Mouse (Mus musculus): Measurements from ENCODE around the gene Fam49a. TPM values are rescaled to one million over a fixed set of nuclear protein-coding genes. Genes with fewer than 3 reads are reported as not detected.

Gene Fam49a
- polyA plus RNA-seq, 1 experiment from 2014 or later, result 106 TPM

DNA sequence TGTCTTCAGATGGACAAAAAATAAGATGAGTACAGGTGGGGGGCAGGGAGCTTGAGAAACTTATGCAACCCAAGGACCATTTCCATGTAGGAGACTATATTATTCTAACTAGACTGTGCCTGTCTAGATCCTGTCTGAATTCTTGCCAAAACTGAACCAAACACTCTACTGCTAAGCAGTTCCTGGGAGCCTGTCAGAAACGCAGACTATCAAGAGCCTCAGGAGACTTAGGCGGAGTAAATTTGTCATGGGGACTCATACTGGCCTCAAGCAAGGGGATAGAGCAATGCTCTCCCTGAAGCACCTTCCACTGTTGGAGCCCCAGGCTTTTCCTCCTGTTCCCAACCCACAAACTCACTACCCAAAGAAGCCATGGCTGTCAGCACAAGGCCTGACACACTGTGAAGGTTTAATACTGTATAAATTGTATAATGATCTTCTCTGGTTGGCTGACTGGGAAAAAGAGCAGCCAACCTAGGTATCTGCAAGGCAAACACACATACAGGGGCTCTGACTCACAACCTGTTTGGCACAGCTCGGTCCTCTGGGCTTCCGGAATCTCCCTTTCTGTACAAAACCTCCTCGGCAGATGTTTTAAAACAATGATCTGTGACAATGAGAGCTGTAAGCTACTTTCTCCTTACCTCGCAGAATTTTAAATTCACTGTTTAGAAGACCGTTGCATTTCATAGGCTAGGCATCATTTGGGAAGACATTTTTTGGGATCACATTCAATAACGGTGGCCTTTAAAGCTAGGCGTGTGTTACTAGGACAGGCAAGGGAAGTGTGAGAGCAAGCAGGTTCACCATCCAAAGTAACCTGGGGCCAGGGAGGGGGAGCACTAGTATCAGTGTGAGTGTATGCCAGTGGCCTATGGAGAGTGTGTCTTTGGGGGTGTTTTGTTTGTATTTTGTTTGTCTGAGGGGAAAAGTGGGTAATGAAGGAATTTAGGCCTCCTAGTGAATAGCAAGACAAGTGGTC is 669 bp upstream of the Fam49a start:
- peak; percentile 39 for ATAC-seq (ENCODE audit: low read depth)
- Histone ChIP-seq H3K27ac (ENCODE audit: low read depth, low read length) (no peak overlapping the region), H3K36me3 (ENCODE audit: control insufficient read depth, insufficient read depth, low read length) (no peaks in the 10 kb centered on the region), H3K4me3 (ENCODE audit: low read depth, low read length) (peak overlapping the region; percentile 73), H3K4me1 (ENCODE audit: control insufficient read depth, insufficient read depth, low read length) (peaks cover 37% of the 10 kb centered on the region), H3K9ac (replicated peaks; ENCODE audit: low read depth, low read length) (peak overlapping the region; percentile 88), H3K4me2 (ENCODE audit: low read depth, low read length) (peak overlapping the region; percentile 82), H3K27me3 (ENCODE audit: control insufficient read depth, insufficient read depth, low read length) (no peaks in the 10 kb centered on the region), H3K9me3 (ENCODE audit: control insufficient read depth, low read length) (no peaks in the 10 kb centered on the region)
- 71% methylated on average over 9 of the region's 9 CpGs for WGBS

DNA sequence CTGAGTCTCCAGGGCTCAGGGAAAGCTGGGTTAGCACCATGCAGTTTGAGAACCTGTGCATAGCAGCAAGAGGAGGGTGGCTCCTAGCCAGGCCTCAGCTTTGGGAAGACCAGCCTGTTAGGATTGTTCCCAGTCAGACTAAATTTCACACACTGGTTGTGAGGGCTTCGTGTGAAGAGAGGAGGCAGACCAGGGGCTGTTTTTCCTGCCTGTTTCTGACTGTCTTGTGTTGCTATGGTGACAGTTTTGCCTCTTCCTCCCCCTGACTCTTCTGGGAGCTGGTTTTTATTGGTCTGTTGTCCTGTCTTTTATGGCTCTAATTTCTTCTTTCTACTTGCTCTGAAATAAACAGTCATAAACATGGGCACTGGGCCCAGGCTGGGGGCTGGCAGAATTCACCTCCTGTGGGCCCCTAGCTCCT is 1.4 kb downstream of the Fam49a start:
- Histone ChIP-seq H3K27ac (ENCODE audit: low read depth, low read length) (peak overlapping the region; percentile 64), H3K27me3 (ENCODE audit: control insufficient read depth, insufficient read depth, low read length) (no peaks in the 10 kb centered on the region), H3K9me3 (ENCODE audit: control insufficient read depth, low read length) (no peaks in the 10 kb centered on the region), H3K9ac (replicated peaks; ENCODE audit: low read depth, low read length) (peak overlapping the region; percentile 88), H3K4me2 (ENCODE audit: low read depth, low read length) (peak overlapping the region; percentile 82), H3K4me1 (ENCODE audit: control insufficient read depth, insufficient read depth, low read length) (peaks cover 39% of the 10 kb centered on the region), H3K36me3 (ENCODE audit: control insufficient read depth, insufficient read depth, low read length) (no peaks in the 10 kb centered on the region), H3K4me3 (ENCODE audit: low read depth, low read length) (peak overlapping the region; percentile 73)
- WGBS, result 0% methylated on average over 1 of the region's 1 CpGs
- peak; percentile 63 for ATAC-seq (ENCODE audit: low read depth)

DNA sequence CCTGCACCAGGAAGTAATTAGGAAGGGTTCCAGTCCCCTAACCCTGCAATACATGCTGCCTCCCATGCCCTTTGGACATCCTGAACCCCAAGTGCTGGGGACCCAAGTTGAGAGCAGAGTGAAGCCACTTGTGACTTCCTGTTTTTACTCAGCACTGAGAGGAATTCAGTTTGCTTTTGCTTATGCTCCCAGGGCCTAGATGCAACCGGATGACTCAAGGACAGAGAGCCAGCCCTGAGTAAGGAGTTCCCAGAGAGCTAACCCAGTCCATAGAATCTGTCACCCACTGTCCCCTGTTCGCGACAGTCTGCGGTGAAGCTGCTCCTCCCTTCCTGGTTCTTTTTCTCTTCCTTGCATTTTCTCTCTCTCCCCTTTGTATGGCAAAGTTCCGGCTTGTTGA is 2.2 kb downstream of the Fam49a start:
- H3K27ac ChIP-seq (ENCODE audit: low read depth, low read length), result no peak overlapping the region
- no peaks in the 10 kb centered on the region for H3K9me3 ChIP-seq (ENCODE audit: control insufficient read depth, low read length)
- peak overlapping the region; percentile 82 for H3K4me2 ChIP-seq (ENCODE audit: low read depth, low read length)
- no peak for ATAC-seq (ENCODE audit: low read depth)
- H3K36me3 ChIP-seq (ENCODE audit: control insufficient read depth, insufficient read depth, low read length), result no peaks in the 10 kb centered on the region
- peaks cover 39% of the 10 kb centered on the region for H3K4me1 ChIP-seq (ENCODE audit: control insufficient read depth, insufficient read depth, low read length)
- H3K4me3 ChIP-seq (ENCODE audit: low read depth, low read length), result peak overlapping the region; percentile 73
- H3K9ac ChIP-seq (replicated peaks; ENCODE audit: low read depth, low read length), result peak overlapping the region; percentile 88; the same call in 1 of the 2 replicates
- 67% methylated on average over 5 of the region's 5 CpGs for WGBS
- H3K27me3 ChIP-seq (ENCODE audit: control insufficient read depth, insufficient read depth, low read length), result no peaks in the 10 kb centered on the region

DNA sequence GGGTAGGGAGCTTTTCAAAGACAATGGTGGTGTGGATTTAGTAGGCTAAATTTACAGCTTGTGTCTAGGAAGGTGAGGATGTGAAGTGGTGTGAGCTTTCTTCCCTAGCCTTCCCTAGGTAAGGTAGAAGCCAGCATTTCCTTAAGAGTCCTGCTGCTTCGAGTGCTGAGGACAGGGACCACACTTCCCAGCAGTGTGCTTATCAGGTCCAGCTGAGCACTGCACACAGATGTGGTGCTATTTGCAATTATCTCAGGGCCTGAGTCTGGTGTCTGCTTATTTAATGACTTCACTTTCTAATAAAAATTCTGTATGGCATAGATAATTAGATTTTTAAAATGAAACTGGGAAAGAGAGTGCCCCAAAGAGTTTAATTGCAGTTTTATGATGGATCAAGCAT is 4.6 kb downstream of the Fam49a start:
- no peaks in the 10 kb centered on the region for H3K36me3 ChIP-seq (ENCODE audit: control insufficient read depth, insufficient read depth, low read length)
- H3K9ac ChIP-seq (replicated peaks; ENCODE audit: low read depth, low read length), result no peak overlapping the region
- no peaks in the 10 kb centered on the region for H3K27me3 ChIP-seq (ENCODE audit: control insufficient read depth, insufficient read depth, low read length)
- H3K4me3 ChIP-seq (ENCODE audit: low read depth, low read length), result no peak overlapping the region
- no peak overlapping the region for H3K4me2 ChIP-seq (ENCODE audit: low read depth, low read length)
- H3K27ac ChIP-seq (ENCODE audit: low read depth, low read length), result peak overlapping the region; percentile 52; the same call in 1 of the 2 replicates
- 32% methylated on average over 1 of the region's 1 CpGs for WGBS
- no peaks in the 10 kb centered on the region for H3K9me3 ChIP-seq (ENCODE audit: control insufficient read depth, low read length)
- peaks cover 37% of the 10 kb centered on the region for H3K4me1 ChIP-seq (ENCODE audit: control insufficient read depth, insufficient read depth, low read length)
- no peak for ATAC-seq (ENCODE audit: low read depth)

DNA sequence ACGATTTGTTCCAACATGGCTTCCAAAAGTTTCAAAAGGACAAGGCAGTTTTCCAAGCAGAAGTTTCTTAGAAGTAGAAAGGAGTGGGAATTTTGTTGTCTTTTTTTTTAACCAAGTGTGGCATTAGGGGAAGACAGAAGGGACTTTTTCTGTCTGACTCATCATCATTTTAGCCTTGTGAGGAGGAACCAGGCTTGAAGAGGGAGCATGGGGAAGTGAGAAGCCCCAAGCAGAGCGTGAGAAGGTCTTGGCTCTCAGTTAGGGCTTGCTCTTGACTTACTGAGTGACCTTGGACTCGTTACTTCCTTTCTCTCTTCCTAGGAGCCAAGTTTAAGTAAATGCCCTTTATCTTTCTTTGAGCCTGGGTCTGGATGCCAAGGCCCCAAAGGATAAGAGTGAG is 8.6 kb downstream of the Fam49a start:
- Histone ChIP-seq H3K36me3 (ENCODE audit: control insufficient read depth, insufficient read depth, low read length) (no peaks in the 10 kb centered on the region), H3K4me3 (ENCODE audit: low read depth, low read length) (no peak overlapping the region), H3K4me1 (ENCODE audit: control insufficient read depth, insufficient read depth, low read length) (peaks cover 4% of the 10 kb centered on the region), H3K9ac (replicated peaks; ENCODE audit: low read depth, low read length) (no peak overlapping the region), H3K27me3 (ENCODE audit: control insufficient read depth, insufficient read depth, low read length) (no peaks in the 10 kb centered on the region), H3K4me2 (ENCODE audit: low read depth, low read length) (no peak overlapping the region), H3K27ac (ENCODE audit: low read depth, low read length) (no peak overlapping the region), H3K9me3 (ENCODE audit: control insufficient read depth, low read length) (no peaks in the 10 kb centered on the region)
- no peak for ATAC-seq (ENCODE audit: low read depth)
- 94% methylated on average over 3 of the region's 3 CpGs for WGBS

DNA sequence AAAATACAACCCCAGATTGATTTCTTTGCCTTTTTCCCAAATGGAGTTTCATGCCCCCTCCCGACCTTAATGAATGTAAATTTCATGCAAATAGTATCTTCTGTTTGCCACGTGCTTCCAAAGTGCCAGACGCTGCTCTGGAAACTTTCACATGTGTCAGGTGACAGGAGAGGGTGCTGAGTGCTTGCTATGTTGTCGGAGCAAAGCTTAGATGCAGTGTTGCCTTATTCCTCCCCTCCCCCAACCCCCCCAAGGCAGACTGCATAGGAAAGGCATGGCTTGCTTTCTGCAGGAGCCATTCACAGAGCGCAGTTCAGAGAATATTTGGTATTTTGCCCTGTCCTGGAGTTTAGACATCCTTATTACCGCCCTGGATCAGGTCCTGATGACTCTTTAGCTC is 12.2 kb downstream of the Fam49a start:
- Histone ChIP-seq H3K4me1 (ENCODE audit: control insufficient read depth, insufficient read depth, low read length) (no peaks in the 10 kb centered on the region), H3K27me3 (ENCODE audit: control insufficient read depth, insufficient read depth, low read length) (no peaks in the 10 kb centered on the region), H3K36me3 (ENCODE audit: control insufficient read depth, insufficient read depth, low read length) (no peaks in the 10 kb centered on the region), H3K9me3 (ENCODE audit: control insufficient read depth, low read length) (no peaks in the 10 kb centered on the region), H3K9ac (replicated peaks; ENCODE audit: low read depth, low read length) (no peak overlapping the region), H3K4me2 (ENCODE audit: low read depth, low read length) (no peak overlapping the region), H3K4me3 (ENCODE audit: low read depth, low read length) (no peak overlapping the region), H3K27ac (ENCODE audit: low read depth, low read length) (no peak overlapping the region)
- 31% methylated on average over 6 of the region's 6 CpGs for WGBS
- peak; percentile 31; the same call in 1 of the 2 replicates for ATAC-seq (ENCODE audit: low read depth)

DNA sequence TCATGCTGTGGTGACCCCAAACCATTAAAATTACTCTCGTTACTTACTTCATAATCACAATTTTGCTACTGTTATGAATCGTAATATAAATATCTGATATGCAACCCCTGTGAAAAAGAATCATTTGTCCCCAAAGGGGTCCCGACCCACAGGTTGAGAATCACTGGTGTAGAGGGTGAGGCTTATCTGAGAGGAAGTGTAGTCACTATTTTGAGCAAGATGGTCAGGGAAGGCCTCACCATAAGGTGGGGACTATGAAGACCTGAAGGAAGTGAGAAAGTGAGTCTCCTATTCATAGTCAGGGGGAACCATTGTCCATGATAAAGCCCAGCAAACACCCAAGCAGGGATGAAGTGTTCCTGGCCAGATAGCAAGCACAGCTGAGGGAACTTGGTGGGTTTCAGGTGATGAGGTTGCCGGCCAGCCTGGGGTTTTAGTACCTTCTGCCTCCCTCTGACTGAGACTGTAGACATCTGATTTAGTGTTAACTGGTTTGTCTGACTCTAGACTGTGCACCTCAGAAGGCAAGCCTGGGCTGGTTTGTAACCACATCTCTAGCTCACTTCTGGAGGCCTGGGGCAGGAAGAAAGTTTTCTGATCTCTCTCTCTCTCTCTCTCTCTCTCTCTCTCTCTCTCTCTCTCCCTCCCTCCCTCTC is 13.3 kb downstream of the Fam49a start:
- H3K27ac ChIP-seq (ENCODE audit: low read depth, low read length), result no peak overlapping the region
- 90% methylated on average over 4 of the region's 4 CpGs for WGBS
- ATAC-seq (ENCODE audit: low read depth), result no peak
- H3K27me3 ChIP-seq (ENCODE audit: control insufficient read depth, insufficient read depth, low read length), result no peaks in the 10 kb centered on the region
- no peak overlapping the region for H3K9ac ChIP-seq (replicated peaks; ENCODE audit: low read depth, low read length)
- no peaks in the 10 kb centered on the region for H3K36me3 ChIP-seq (ENCODE audit: control insufficient read depth, insufficient read depth, low read length)
- no peaks in the 10 kb centered on the region for H3K9me3 ChIP-seq (ENCODE audit: control insufficient read depth, low read length)
- no peaks in the 10 kb centered on the region for H3K4me1 ChIP-seq (ENCODE audit: control insufficient read depth, insufficient read depth, low read length)
- no peak overlapping the region for H3K4me2 ChIP-seq (ENCODE audit: low read depth, low read length)
- no peak overlapping the region for H3K4me3 ChIP-seq (ENCODE audit: low read depth, low read length)

DNA sequence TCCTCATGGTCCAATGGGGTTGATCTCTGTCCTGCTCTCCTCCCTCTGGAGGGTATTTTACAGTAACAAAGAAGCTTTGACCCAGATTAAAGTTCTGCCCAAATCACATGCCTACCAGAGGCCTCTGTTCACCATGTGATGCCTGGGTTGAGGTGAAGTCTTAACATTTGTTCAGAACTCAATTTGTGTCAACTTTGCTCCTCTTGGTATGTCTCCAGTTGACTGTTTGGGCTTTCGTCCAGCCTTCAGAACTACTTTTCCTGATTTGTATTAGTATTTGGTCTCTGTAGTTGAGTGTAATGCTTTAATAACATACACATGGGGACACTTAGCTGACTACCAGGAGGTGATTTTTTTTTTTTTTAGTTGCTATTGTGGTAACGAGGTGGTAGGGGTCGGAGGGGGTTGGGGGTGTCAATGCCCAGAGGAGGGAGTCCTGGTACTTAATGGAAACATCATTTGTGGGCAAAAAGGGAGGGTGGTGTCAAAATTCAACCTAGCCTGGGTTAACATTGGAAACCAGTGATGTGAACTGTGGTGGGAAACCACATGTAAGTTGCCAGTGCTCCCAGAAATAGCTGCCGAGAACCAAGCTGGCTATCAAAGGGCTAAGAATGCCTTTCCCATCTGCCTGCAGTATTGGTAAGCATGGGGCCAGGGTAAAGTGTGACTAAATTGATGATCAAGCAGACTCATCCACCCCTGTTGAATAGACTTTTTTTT is 16.0 kb downstream of the Fam49a start:
- Histone ChIP-seq H3K4me1 (ENCODE audit: control insufficient read depth, insufficient read depth, low read length) (no peaks in the 10 kb centered on the region), H3K4me3 (ENCODE audit: low read depth, low read length) (no peak overlapping the region), H3K9ac (replicated peaks; ENCODE audit: low read depth, low read length) (no peak overlapping the region), H3K36me3 (ENCODE audit: control insufficient read depth, insufficient read depth, low read length) (no peaks in the 10 kb centered on the region), H3K4me2 (ENCODE audit: low read depth, low read length) (no peak overlapping the region), H3K9me3 (ENCODE audit: control insufficient read depth, low read length) (no peaks in the 10 kb centered on the region), H3K27ac (ENCODE audit: low read depth, low read length) (no peak overlapping the region), H3K27me3 (ENCODE audit: control insufficient read depth, insufficient read depth, low read length) (no peaks in the 10 kb centered on the region)
- WGBS, result 74% methylated on average over 4 of the region's 4 CpGs
- ATAC-seq (ENCODE audit: low read depth), result no peak
